Mouse (Mus musculus) embryonic facial prominence, embryonic 11.5 days (tissue): Measurements from ENCODE around the gene Dhcr24. TPM values are rescaled to one million over a fixed set of nuclear protein-coding genes. Genes with fewer than 3 reads are reported as not detected.
A peak's percentile ranks its signal among the peaks of the same experiment; 100 is the strongest.

Experiments
- ATAC-seq: fragments of 200-750 bp; cut with Nextera tagmentation; replicated peaks from 2 replicates; pipeline ENCODE4 v1.8.0; 2017; ENCODE audit warnings: low read depth; ENCODE audit not compliant: insufficient number of reproducible peaks, low FRiP score, low TSS enrichment
- DNase-seq: peaks from one replicate; pipeline ENCODE4 v3.0.0-alpha.2; 2015; ENCODE audit warnings: low spot score
- H3K27ac ChIP-seq: fragments of 300-500 bp; sonication (generic); replicated peaks from 2 replicates; pipeline ENCODE4 v1.5.1; 2014; ENCODE audit warnings: mild to moderate bottlenecking, low read depth, low read length, control low read depth
- H3K27me3 ChIP-seq: fragments of 300-500 bp; sonication (generic); 2 replicates; pipeline ENCODE4 v1.6.1; 2014; ENCODE audit warnings: mild to moderate bottlenecking, low read length, moderate library complexity, mixed read lengths; ENCODE audit not compliant: control insufficient read depth, insufficient read depth
- H3K36me3 ChIP-seq: fragments of 300-500 bp; sonication (generic); replicated peaks from 2 replicates; pipeline ENCODE4 v1.6.1; 2014; ENCODE audit warnings: low read depth, mild to moderate bottlenecking, low read length, moderate library complexity, mixed read lengths; ENCODE audit not compliant: control insufficient read depth, insufficient read depth
- H3K4me1 ChIP-seq: fragments of 300-500 bp; sonication (generic); 2 replicates; pipeline ENCODE4 v1.6.1; 2014; ENCODE audit warnings: low read length, mixed read lengths; ENCODE audit not compliant: control insufficient read depth, insufficient read depth
- H3K4me2 ChIP-seq: fragments of 300-500 bp; sonication (generic); 2 replicates; pipeline ENCODE4 v1.6.1; 2014; ENCODE audit warnings: low read depth, mild to moderate bottlenecking, control low read depth, low read length, moderate library complexity
- H3K4me3 ChIP-seq: fragments of 300-500 bp; sonication (generic); 2 replicates; pipeline ENCODE4 v1.5.1; 2014; ENCODE audit warnings: low read depth, low read length, control low read depth
- H3K9ac ChIP-seq: fragments of 300-500 bp; sonication (generic); replicated peaks from 2 replicates; pipeline ENCODE4 v1.6.1; 2014; ENCODE audit warnings: mild to moderate bottlenecking, control low read depth, low read length
- H3K9me3 ChIP-seq: fragments of 300-500 bp; sonication (generic); replicated peaks from 2 replicates; pipeline ENCODE4 v1.6.1; 2016; ENCODE audit warnings: mild to moderate bottlenecking, low read length, inconsistent platforms, mixed read lengths; ENCODE audit not compliant: control insufficient read depth
- WGBS: fragments of 180-500 bp; shearing (Covaris S2); extraction: QIAGEN DNeasy Blood & Tissue Kit; methylation state at CpG from one replicate; pipeline ENCODE4 v1.1.7; 2014; 5-methylcytosine and 5-hydroxymethylcytosine counted together
- polyA plus RNA-seq: library from polyadenylated mRNA; unstranded; fragments of >200 nt; fragmentation: Nextera tagmentation; extraction: Ambion mirVana; gene quantifications from 2 replicates; pipeline ENCODE4 v1.2.1, GENCODE M21; 2014

The Dhcr24 gene
- polyA plus RNA-seq, 1 experiment from 2014 or later = 21.8 TPM

DNA sequence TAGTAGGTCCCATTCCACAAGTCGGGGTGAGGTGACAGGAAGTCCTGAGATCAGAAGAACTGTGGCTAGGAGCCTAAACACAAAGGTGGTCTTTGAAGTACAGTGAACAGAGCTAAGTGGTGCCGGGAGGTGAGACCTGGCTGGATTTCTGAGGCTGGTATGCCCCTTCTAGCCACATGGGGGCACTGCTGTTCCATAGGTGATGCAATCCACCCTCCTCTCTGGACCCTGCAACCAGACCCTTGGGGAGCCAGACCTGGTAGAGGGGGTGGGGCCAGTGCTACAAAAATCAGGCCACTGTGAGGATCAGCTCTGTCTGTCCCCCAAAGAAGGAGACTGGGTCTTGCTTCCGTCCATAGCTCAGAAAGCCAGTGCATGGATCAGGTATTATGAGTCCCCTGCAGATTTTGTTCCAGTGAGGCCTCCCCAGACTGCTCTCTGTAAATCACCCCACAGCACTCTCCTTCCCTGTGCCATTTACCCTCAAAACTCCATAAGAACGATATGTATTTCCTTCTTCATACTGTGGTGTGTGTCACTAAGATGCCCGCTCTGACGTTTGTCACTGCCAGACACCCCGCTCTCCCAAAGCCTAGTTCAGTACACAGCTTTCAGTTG is 53.5 kb downstream of the Dhcr24 start:
- peak; percentile 68; the same call in 1 of the 2 replicates for ATAC-seq
- Histone ChIP-seq H3K36me3 (no peaks in the 10 kb centered on the region), H3K9me3 (no peaks in the 10 kb centered on the region), H3K27me3 (no peaks in the 10 kb centered on the region), H3K27ac (no peak overlapping the region), H3K4me1 (no peaks in the 10 kb centered on the region; the same call in 1 of the 2 replicates), H3K4me2 (no peak overlapping the region), H3K9ac (no peak overlapping the region), H3K4me3 (no peak overlapping the region)
- peak; percentile 83 for DNase-seq
- WGBS = 39% methylated on average over 7 of the region's 7 CpGs

GRCm38 (mm10) chr4:106614881-106615280 is 54.0 kb downstream of the Dhcr24 start:
- H3K4me2 ChIP-seq = no peak overlapping the region
- no peak overlapping the region for H3K9ac ChIP-seq
- no peak for ATAC-seq
- WGBS = 82% methylated on average over 9 of the region's 9 CpGs
- H3K36me3 ChIP-seq = no peaks in the 10 kb centered on the region
- no peaks in the 10 kb centered on the region; the same call in 1 of the 2 replicates for H3K4me1 ChIP-seq
- no peak overlapping the region for H3K27ac ChIP-seq
- DNase-seq = no peak
- H3K9me3 ChIP-seq = no peaks in the 10 kb centered on the region
- no peak overlapping the region for H3K4me3 ChIP-seq
- no peaks in the 10 kb centered on the region for H3K27me3 ChIP-seq

GRCm38 (mm10) chr4:106615637-106616036 is 54.8 kb downstream of the Dhcr24 start:
- no peak overlapping the region for H3K4me2 ChIP-seq
- no peak for ATAC-seq
- 74% methylated on average over 12 of the region's 12 CpGs for WGBS
- H3K9ac ChIP-seq = no peak overlapping the region
- no peaks in the 10 kb centered on the region for H3K27me3 ChIP-seq
- H3K36me3 ChIP-seq = no peaks in the 10 kb centered on the region
- no peak for DNase-seq
- no peak overlapping the region for H3K4me3 ChIP-seq
- no peaks in the 10 kb centered on the region; the same call in 1 of the 2 replicates for H3K4me1 ChIP-seq
- no peaks in the 10 kb centered on the region for H3K9me3 ChIP-seq
- H3K27ac ChIP-seq = no peak overlapping the region

DNA sequence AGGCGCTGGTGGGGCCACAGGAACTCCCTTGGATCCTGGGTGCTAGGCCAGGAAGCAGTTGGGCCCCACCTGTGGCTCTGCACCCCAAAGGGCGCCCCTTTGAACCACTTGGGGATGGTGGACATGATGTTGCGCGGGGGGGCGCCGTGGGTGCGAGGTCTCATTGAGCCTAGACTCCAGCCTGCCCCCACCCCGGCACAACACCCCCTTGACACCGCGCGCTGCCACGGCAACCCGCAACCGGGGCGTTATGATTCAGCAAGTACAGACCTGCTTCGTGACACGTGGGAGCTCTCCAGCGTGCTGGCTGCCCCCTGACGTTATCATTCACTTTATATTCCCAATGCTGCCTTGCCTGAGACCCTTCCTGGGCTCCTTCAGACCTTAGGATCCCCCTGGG is 56.2 kb downstream of the Dhcr24 start, which contains the start of gene Lexm:
Gene Lexm, minus strand, starts transcription at position 186 of the 400 bp plus-strand sequence.
- Histone ChIP-seq H3K9ac (no peak within 1 kb of the TSS), H3K27me3 (peaks cover 2% of the 10 kb centered on the region), H3K4me1 (no peaks in the 10 kb centered on the region; the same call in 1 of the 2 replicates), H3K4me3 (no peak within 1 kb of the TSS), H3K4me2 (peak within 1 kb of the TSS; percentile 27), H3K36me3 (no peaks in the 10 kb centered on the region), H3K27ac (no peak within 1 kb of the TSS), H3K9me3 (no peaks in the 10 kb centered on the region)
- DNase-seq (peak; percentile 52), ATAC-seq (no peak)
- WGBS = 2% methylated on average over 18 of the region's 19 CpGs

DNA sequence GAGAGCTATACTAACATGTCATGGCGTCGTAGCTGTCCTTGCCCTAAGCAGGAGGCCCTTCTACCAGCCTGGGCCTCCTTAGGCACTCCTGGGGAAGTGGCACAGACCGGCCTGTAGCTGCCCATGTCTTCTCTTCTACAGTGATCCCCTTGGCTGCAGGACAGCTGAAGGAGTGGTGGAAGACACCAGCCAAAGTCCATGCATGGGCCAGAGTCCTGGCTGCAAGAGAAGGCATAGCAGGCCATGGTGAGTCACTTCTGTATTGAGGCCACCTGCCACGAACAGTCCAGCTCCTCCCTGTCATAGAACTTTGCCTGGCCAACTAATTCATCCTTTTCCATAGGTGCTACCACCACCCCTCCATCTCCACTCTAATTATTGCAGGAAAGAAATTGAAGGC is 58.1 kb downstream of the Dhcr24 start:
- no peak for ATAC-seq
- 85% methylated on average over 4 of the region's 4 CpGs for WGBS
- peaks cover 18% of the 10 kb centered on the region for H3K27me3 ChIP-seq
- H3K4me3 ChIP-seq = no peak overlapping the region
- H3K36me3 ChIP-seq = no peaks in the 10 kb centered on the region
- H3K4me1 ChIP-seq = no peaks in the 10 kb centered on the region; the same call in 1 of the 2 replicates
- DNase-seq = no peak
- H3K27ac ChIP-seq = no peak overlapping the region
- no peaks in the 10 kb centered on the region for H3K9me3 ChIP-seq
- H3K9ac ChIP-seq = no peak overlapping the region
- no peak overlapping the region for H3K4me2 ChIP-seq

DNA sequence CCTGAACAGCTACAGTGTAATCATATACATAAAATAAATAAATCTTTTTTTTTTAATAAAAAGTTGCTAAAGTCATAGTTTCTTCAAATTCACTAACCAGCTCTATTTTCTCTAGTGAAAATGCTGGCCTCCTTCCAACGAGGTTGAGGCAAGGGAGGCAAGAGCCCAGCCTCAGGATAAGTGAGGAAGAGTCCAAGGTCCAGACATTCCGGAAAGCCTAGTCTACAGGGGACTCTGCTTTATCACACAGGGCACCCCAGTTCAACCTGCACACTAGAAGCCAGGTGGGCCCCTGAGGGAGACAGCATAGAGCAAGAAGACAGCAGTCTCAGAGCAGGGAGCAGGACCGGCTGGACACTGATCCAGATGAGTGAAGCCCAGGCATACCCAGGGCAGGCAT is 60.6 kb downstream of the Dhcr24 start:
- Histone ChIP-seq H3K36me3 (no peaks in the 10 kb centered on the region), H3K4me2 (no peak overlapping the region), H3K9me3 (no peaks in the 10 kb centered on the region), H3K9ac (no peak overlapping the region), H3K4me3 (no peak overlapping the region), H3K27me3 (peaks cover 26% of the 10 kb centered on the region), H3K4me1 (no peaks in the 10 kb centered on the region; the same call in 1 of the 2 replicates), H3K27ac (no peak overlapping the region)
- 68% methylated on average over 3 of the region's 3 CpGs for WGBS
- ATAC-seq (no peak), DNase-seq (no peak)

DNA sequence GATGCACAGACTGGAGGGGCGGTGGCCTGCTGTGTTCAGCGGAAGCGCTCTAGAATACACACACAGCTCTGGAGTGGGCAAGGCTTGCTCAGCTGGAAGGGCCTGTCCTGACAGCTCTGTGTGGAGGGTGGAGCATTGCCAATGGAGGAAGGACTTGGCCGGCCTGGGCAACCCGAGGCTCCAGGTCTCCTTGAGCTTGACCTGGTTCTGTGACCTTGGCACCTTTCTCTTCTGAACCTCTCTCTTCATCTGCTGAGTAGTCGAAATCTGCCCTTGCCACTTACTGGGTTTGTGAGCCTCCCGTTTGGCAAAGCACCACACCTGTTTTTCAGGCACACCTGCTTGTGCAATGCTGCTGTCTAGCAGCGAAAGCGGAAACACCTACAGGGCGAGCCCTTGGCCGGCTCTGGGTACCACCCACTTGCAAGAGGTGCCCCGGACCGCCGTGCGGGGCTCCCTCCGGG is 61.2 kb downstream of the Dhcr24 start, which contains the start of gene Ttc22:
Gene Ttc22, plus strand, starts transcription at position 403 of the 464 bp plus-strand sequence.
- Histone ChIP-seq H3K9me3 (no peaks in the 10 kb centered on the region), H3K4me1 (no peaks in the 10 kb centered on the region; the same call in 1 of the 2 replicates), H3K27me3 (peaks cover 26% of the 10 kb centered on the region), H3K9ac (no peak within 1 kb of the TSS), H3K4me2 (no peak within 1 kb of the TSS), H3K36me3 (no peaks in the 10 kb centered on the region), H3K4me3 (no peak within 1 kb of the TSS), H3K27ac (no peak within 1 kb of the TSS)
- WGBS = 23% methylated on average over 16 of the region's 16 CpGs
- no peak for ATAC-seq
- no peak for DNase-seq

DNA sequence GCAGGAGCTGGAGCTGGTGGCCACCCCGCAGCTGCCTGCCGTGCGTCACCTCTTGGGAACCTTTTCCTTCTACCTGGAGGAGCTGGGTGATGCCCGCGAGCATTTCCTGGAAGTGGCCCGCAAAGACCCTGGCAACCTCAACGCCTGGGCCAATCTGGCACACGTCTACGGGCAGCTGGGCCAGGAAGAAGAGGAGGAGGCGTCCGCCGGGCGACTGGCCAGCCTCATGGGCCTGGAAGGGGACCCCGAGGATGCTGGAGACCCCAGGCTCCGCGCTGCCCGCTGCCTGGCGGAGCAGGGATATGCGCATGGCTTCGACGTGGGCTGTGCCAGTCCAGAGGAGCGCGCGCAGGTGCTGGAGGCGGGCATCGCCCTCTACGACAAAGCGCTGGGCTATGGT is 61.9 kb downstream of the Dhcr24 start:
- Histone ChIP-seq H3K4me1 (no peaks in the 10 kb centered on the region), H3K27ac (no peak overlapping the region), H3K9me3 (no peaks in the 10 kb centered on the region), H3K27me3 (peaks cover 26% of the 10 kb centered on the region), H3K9ac (no peak overlapping the region), H3K36me3 (no peaks in the 10 kb centered on the region), H3K4me3 (no peak overlapping the region), H3K4me2 (no peak overlapping the region)
- WGBS = 29% methylated on average over 26 of the region's 28 CpGs
- ATAC-seq (no peak), DNase-seq (no peak)
